Mouse (Mus musculus) liver, embryonic 11.5 days (tissue): ENCODE results near the gene Plekha8. TPM values are rescaled to one million over a fixed set of nuclear protein-coding genes. Genes with fewer than 3 reads are reported as not detected.

Experiments used
- ATAC-seq: fragments of 200-750 bp; cut with Nextera tagmentation; replicated peaks from 2 replicates; pipeline ENCODE4 v1.8.0; 2017; ENCODE audit warnings: moderate number of reproducible peaks, mild to moderate bottlenecking, moderate TSS enrichment, moderate library complexity; ENCODE audit not compliant: low FRiP score
- DNase-seq: peaks from one replicate; pipeline ENCODE4 v3.0.0-alpha.2; 2017; ENCODE audit warnings: low spot score
- H3K27ac ChIP-seq: fragments of 300-500 bp; sonication (generic); 2 replicates; pipeline ENCODE4 v1.5.1; 2014; ENCODE audit warnings: mild to moderate bottlenecking, low read depth, low read length, control low read depth
- H3K27me3 ChIP-seq: fragments of 300-500 bp; sonication (generic); replicated peaks from 2 replicates; pipeline ENCODE4 v1.6.1; 2014; ENCODE audit warnings: low read length, mixed read lengths; ENCODE audit not compliant: control insufficient read depth, insufficient read depth
- H3K36me3 ChIP-seq: fragments of 300-500 bp; sonication (generic); 2 replicates; pipeline ENCODE4 v1.6.1; 2014; ENCODE audit warnings: mild to moderate bottlenecking, low read length, moderate library complexity, mixed read lengths; ENCODE audit not compliant: control insufficient read depth, insufficient read depth
- H3K4me1 ChIP-seq: fragments of 300-500 bp; sonication (generic); replicated peaks from 2 replicates; pipeline ENCODE4 v1.6.1; 2014; ENCODE audit warnings: low read length, mixed read lengths; ENCODE audit not compliant: control insufficient read depth, insufficient read depth
- H3K4me2 ChIP-seq: fragments of 300-500 bp; sonication (generic); 2 replicates; pipeline ENCODE4 v1.6.1; 2014; ENCODE audit warnings: mild to moderate bottlenecking, control low read depth, moderate library complexity
- H3K4me3 ChIP-seq: fragments of 300-500 bp; sonication (generic); 2 replicates; pipeline ENCODE4 v1.5.1; 2014; ENCODE audit warnings: low read depth, low read length, control low read depth
- H3K9ac ChIP-seq: fragments of 300-500 bp; sonication (generic); 2 replicates; pipeline ENCODE4 v1.6.1; 2014; ENCODE audit warnings: low read depth, low read length, control low read depth
- H3K9me3 ChIP-seq: fragments of 300-500 bp; sonication (generic); 2 replicates; pipeline ENCODE4 v1.6.1; 2016; ENCODE audit warnings: low read length, inconsistent platforms, mixed read lengths; ENCODE audit not compliant: control insufficient read depth
- WGBS: fragments of 180-500 bp; shearing (Covaris S2); extraction: QIAGEN DNeasy Blood & Tissue Kit; methylation state at CpG from one replicate; pipeline ENCODE4 v1.1.7; 2014; 5-methylcytosine and 5-hydroxymethylcytosine counted together
- polyA plus RNA-seq: library from polyadenylated mRNA; unstranded; fragments of >200 nt; fragmentation: Nextera tagmentation; extraction: Ambion mirVana; gene quantifications from 2 replicates; pipeline ENCODE4 v1.2.1, GENCODE M21; 2014

Gene Plekha8
- polyA plus RNA-seq, 1 experiment from 2014 or later: 7.9 TPM

- Histone ChIP-seq H3K4me3 (no peak overlapping the region), H3K27ac (no peak overlapping the region), H3K9me3 (no peaks in the 10 kb centered on the region), H3K9ac (no peak overlapping the region), H3K4me2 (no peak overlapping the region), H3K27me3 (peaks cover 23% of the 10 kb centered on the region), H3K36me3 (no peaks in the 10 kb centered on the region), H3K4me1 (peaks cover 4% of the 10 kb centered on the region)
- ATAC-seq: no peak
- DNase-seq: no peak
- WGBS: 59% methylated on average over 7 of the region's 7 CpGs
Observed at GRCm38 (mm10) chr6:54569776-54570175, 25.1 kb upstream of the Plekha8 start.

GRCm38 (mm10) chr6:54573218-54573955 is 21.5 kb upstream of the Plekha8 start:
- no peak for ATAC-seq
- no peaks in the 10 kb centered on the region for H3K36me3 ChIP-seq
- H3K27me3 ChIP-seq: no peaks in the 10 kb centered on the region; the same call in 1 of the 2 replicates
- DNase-seq: no peak
- no peak overlapping the region for H3K4me3 ChIP-seq
- WGBS: 44% methylated on average over 6 of the region's 6 CpGs
- H3K9me3 ChIP-seq: no peaks in the 10 kb centered on the region
- no peak overlapping the region for H3K27ac ChIP-seq
- H3K9ac ChIP-seq: no peak overlapping the region
- no peaks in the 10 kb centered on the region for H3K4me1 ChIP-seq
- no peak overlapping the region for H3K4me2 ChIP-seq

- Histone ChIP-seq H3K4me3 (no peak overlapping the region), H3K9ac (no peak overlapping the region), H3K9me3 (no peaks in the 10 kb centered on the region), H3K4me2 (no peak overlapping the region), H3K36me3 (no peaks in the 10 kb centered on the region; the same call in 1 of the 2 replicates), H3K27me3 (no peaks in the 10 kb centered on the region), H3K27ac (no peak overlapping the region), H3K4me1 (no peaks in the 10 kb centered on the region)
- 16% methylated on average over 2 of the region's 2 CpGs for WGBS
- ATAC-seq (no peak), DNase-seq (no peak)
Observed at GRCm38 (mm10) chr6:54586175-54586574, 8.7 kb upstream of the Plekha8 start.

GRCm38 (mm10) chr6:54586911-54587310 is 8.0 kb upstream of the Plekha8 start:
- Histone ChIP-seq H3K36me3 (no peaks in the 10 kb centered on the region; the same call in 1 of the 2 replicates), H3K9me3 (no peaks in the 10 kb centered on the region), H3K9ac (no peak overlapping the region), H3K27ac (no peak overlapping the region), H3K4me1 (peaks cover 6% of the 10 kb centered on the region), H3K4me3 (no peak overlapping the region), H3K27me3 (no peaks in the 10 kb centered on the region), H3K4me2 (no peak overlapping the region)
- WGBS: 84% methylated on average over 8 of the region's 8 CpGs
- DNase-seq (no peak), ATAC-seq (no peak)

- H3K4me1 ChIP-seq: peaks cover 7% of the 10 kb centered on the region
- H3K4me3 ChIP-seq: no peak overlapping the region
- H3K27ac ChIP-seq: no peak overlapping the region
- no peak overlapping the region for H3K4me2 ChIP-seq
- DNase-seq (no peak), ATAC-seq (no peak)
- H3K9me3 ChIP-seq: no peaks in the 10 kb centered on the region
- H3K27me3 ChIP-seq: no peaks in the 10 kb centered on the region
- WGBS: 55% methylated on average over 4 of the region's 4 CpGs
- H3K36me3 ChIP-seq: no peaks in the 10 kb centered on the region
- no peak overlapping the region for H3K9ac ChIP-seq
Observed at GRCm38 (mm10) chr6:54587683-54588082, 7.2 kb upstream of the Plekha8 start.

GRCm38 (mm10) chr6:54588212-54588611 is 6.7 kb upstream of the Plekha8 start:
- Histone ChIP-seq H3K27ac (no peak overlapping the region), H3K27me3 (no peaks in the 10 kb centered on the region), H3K36me3 (no peaks in the 10 kb centered on the region), H3K9ac (no peak overlapping the region), H3K9me3 (no peaks in the 10 kb centered on the region), H3K4me2 (no peak overlapping the region), H3K4me1 (peaks cover 7% of the 10 kb centered on the region), H3K4me3 (no peak overlapping the region)
- ATAC-seq: no peak
- 38% methylated on average over 1 of the region's 1 CpGs for WGBS
- DNase-seq: no peak

- H3K4me1 ChIP-seq: peaks cover 7% of the 10 kb centered on the region
- no peak overlapping the region for H3K9ac ChIP-seq
- H3K27ac ChIP-seq: no peak overlapping the region
- ATAC-seq (no peak), DNase-seq (no peak)
- WGBS: 93% methylated on average over 2 of the region's 2 CpGs
- H3K4me3 ChIP-seq: no peak overlapping the region
- H3K9me3 ChIP-seq: no peaks in the 10 kb centered on the region
- no peaks in the 10 kb centered on the region for H3K36me3 ChIP-seq
- H3K27me3 ChIP-seq: no peaks in the 10 kb centered on the region
- no peak overlapping the region for H3K4me2 ChIP-seq
Observed at GRCm38 (mm10) chr6:54590691-54591090, 4.2 kb upstream of the Plekha8 start.

- Histone ChIP-seq H3K4me3 (peak overlapping the region; percentile 10; the same call in 1 of the 2 replicates), H3K9me3 (no peaks in the 10 kb centered on the region), H3K4me1 (peaks cover 7% of the 10 kb centered on the region), H3K4me2 (peak overlapping the region; percentile 50), H3K27ac (no peak overlapping the region), H3K36me3 (no peaks in the 10 kb centered on the region), H3K27me3 (no peaks in the 10 kb centered on the region), H3K9ac (no peak overlapping the region)
- DNase-seq (no peak), ATAC-seq (no peak)
- WGBS: 60% methylated on average over 6 of the region's 6 CpGs
Observed at GRCm38 (mm10) chr6:54591778-54592177, 3.1 kb upstream of the Plekha8 start.

GRCm38 (mm10) chr6:54592938-54593535 is 1.9 kb upstream of the Plekha8 start:
- no peak overlapping the region for H3K27ac ChIP-seq

More at GRCm38 (mm10) chr6:54592938-54593535, 1.9 kb upstream of the Plekha8 start:
- peaks cover 7% of the 10 kb centered on the region for H3K4me1 ChIP-seq
- H3K4me2 ChIP-seq: peak overlapping the region; percentile 78
- H3K36me3 ChIP-seq: no peaks in the 10 kb centered on the region
- no peaks in the 10 kb centered on the region for H3K27me3 ChIP-seq
- H3K4me3 ChIP-seq: peak overlapping the region; percentile 57
- H3K9ac ChIP-seq: peak overlapping the region; percentile 73
- 1% methylated on average over 20 of the region's 20 CpGs for WGBS
- ATAC-seq (peak; percentile 82), DNase-seq (peak; percentile 83)
- no peaks in the 10 kb centered on the region for H3K9me3 ChIP-seq
